In the genomic region with DNA sequence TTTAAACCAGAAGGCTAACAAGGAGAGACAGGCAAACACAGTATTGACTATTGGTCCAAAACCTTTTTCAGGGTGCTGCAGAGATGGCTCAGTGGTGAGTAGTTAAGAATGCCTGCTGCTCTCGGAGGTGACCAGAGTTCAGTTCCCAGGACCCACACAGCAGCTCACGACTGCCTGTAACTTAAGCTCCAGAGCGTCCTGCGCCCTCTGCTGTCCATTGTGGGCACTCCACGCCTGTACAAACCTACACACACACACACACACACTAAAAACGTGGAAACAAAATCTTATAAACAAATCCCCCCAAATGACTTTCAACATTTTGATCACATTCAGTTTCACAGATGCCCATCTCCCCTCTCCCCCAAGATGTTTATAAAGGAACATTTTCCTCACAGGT, we compare ENCODE assay signal across 31 mouse cellular contexts. TPM values are rescaled to one million over a fixed set of nuclear protein-coding genes. Genes with fewer than 3 reads are reported as not detected.
DNase-seq lines count a peak whose midpoint lies in the region; ATAC-seq and TF ChIP-seq lines count a peak whose summit lies in the region.
"Had no signal": no experiment of that assay in that cellular context is flagged by ENCODE, and none has a peak within 500 bp of the region (broad histone marks: within the 10 kb centered on the region; RNA-seq: fewer than 3 reads in every experiment).

No protein-coding gene starts in this region.

- TF ChIP-seq POLR2A in testis, adult 2 months (IDR thresholded peaks at IDR 0.05; ENCODE audit: control insufficient read depth, low read depth, low read length) = no peak

- peaks cover 15% of the 10 kb centered on the region; the same call in 1 of the 2 replicates for H3K4me1 ChIP-seq in forebrain, embryonic 11.5 days (replicated peaks; ENCODE audit: control insufficient read depth, insufficient read depth, low read length)
- peaks cover 29% of the 10 kb centered on the region for H3K4me1 ChIP-seq in forebrain, embryonic 12.5 days
- no peaks in the 10 kb centered on the region for H3K4me1 ChIP-seq in testis, adult 2 months (ENCODE audit: control insufficient read depth, insufficient read depth, low read length)
- H3K4me1 ChIP-seq: embryonic facial prominence, embryonic 12.5 days; kidney, embryonic 15.5 days; limb, embryonic 15.5 days had no signal

- ATAC-seq in forebrain, embryonic 11.5 days (replicated peaks; ENCODE audit: low FRiP score) = no peak
- no peak for ATAC-seq in forebrain, embryonic 12.5 days (ENCODE audit: low FRiP score)
- ATAC-seq: activated CD4-positive, CD25-positive, alpha-beta regulatory T cell, adult 4 months; forebrain, embryonic 15.5 days; midbrain, embryonic 15.5 days had no signal

- H3K27ac ChIP-seq in forebrain, embryonic 11.5 days (ENCODE audit: low read depth, low read length) = no peak overlapping the region
- H3K27ac ChIP-seq in forebrain, embryonic 12.5 days = no peak overlapping the region
- H3K27ac ChIP-seq in layer of hippocampus, adult 2 months = no peak overlapping the region
- H3K27ac ChIP-seq in testis, adult 2 months (ENCODE audit: control insufficient read depth, insufficient read depth, low read depth, low read length) = no peak overlapping the region
- H3K27ac ChIP-seq: embryonic facial prominence, embryonic 12.5 days; forebrain, embryonic 15.5 days; kidney, embryonic 15.5 days; left cerebral cortex, adult 2 months; limb, embryonic 15.5 days; midbrain, embryonic 15.5 days had no signal

- no peaks in the 10 kb centered on the region for H3K36me3 ChIP-seq in forebrain, embryonic 11.5 days (ENCODE audit: control insufficient read depth, insufficient read depth, low read length)
- no peaks in the 10 kb centered on the region for H3K36me3 ChIP-seq in forebrain, embryonic 12.5 days (replicated peaks)
- H3K36me3 ChIP-seq in testis, adult 2 months (ENCODE audit: control insufficient read depth, insufficient read depth, low read length) = no peaks in the 10 kb centered on the region
- H3K36me3 ChIP-seq: embryonic facial prominence, embryonic 12.5 days; forebrain, embryonic 15.5 days; kidney, embryonic 15.5 days; limb, embryonic 15.5 days; midbrain, embryonic 15.5 days had no signal

- 86% methylated on average over 6 of the region's 6 CpGs for WGBS in forebrain, embryonic 11.5 days
- 87% methylated on average over 6 of the region's 6 CpGs for WGBS in forebrain, embryonic 12.5 days

- no peak overlapping the region for H3K4me2 ChIP-seq in forebrain, embryonic 11.5 days (ENCODE audit: low read depth, low read length, severe bottlenecking)
- no peak overlapping the region for H3K4me2 ChIP-seq in forebrain, embryonic 12.5 days
- H3K4me2 ChIP-seq: embryonic facial prominence, embryonic 12.5 days; forebrain, embryonic 15.5 days; heart, embryonic 11.5 days; kidney, embryonic 15.5 days; limb, embryonic 15.5 days; midbrain, embryonic 15.5 days had no signal

- peaks cover 61% of the 10 kb centered on the region for H3K27me3 ChIP-seq in forebrain, embryonic 11.5 days (ENCODE audit: control insufficient read depth, insufficient read depth, low read length)
- H3K27me3 ChIP-seq in forebrain, embryonic 12.5 days = peaks cover 81% of the 10 kb centered on the region
- H3K27me3 ChIP-seq in testis, adult 2 months (ENCODE audit: control insufficient read depth, insufficient read depth, low read length) = no peaks in the 10 kb centered on the region
- H3K27me3 ChIP-seq: embryonic facial prominence, embryonic 12.5 days; forebrain, embryonic 15.5 days; kidney, embryonic 15.5 days; limb, embryonic 15.5 days; midbrain, embryonic 15.5 days had no signal

- peak; percentile 18; the same call in 1 of the 2 replicates for TF ChIP-seq CTCF in layer of hippocampus, adult 2 months (conservative IDR thresholded peaks at IDR 0.05)
- peak; percentile 48; the same call in 1 of the 2 replicates for TF ChIP-seq CTCF in testis, adult 2 months (IDR thresholded peaks at IDR 0.05; ENCODE audit: control insufficient read depth, insufficient read depth, insufficient replicate concordance, low read depth, low read length)

- H3K9ac ChIP-seq in forebrain, embryonic 11.5 days (ENCODE audit: low read length) = no peak overlapping the region
- no peak overlapping the region for H3K9ac ChIP-seq in forebrain, embryonic 12.5 days
- H3K9ac ChIP-seq: embryonic facial prominence, embryonic 12.5 days; forebrain, embryonic 15.5 days; kidney, embryonic 15.5 days; limb, embryonic 15.5 days; midbrain, embryonic 15.5 days had no signal

- H3K4me3 ChIP-seq in forebrain, embryonic 11.5 days (ENCODE audit: low read depth, low read length) = no peak overlapping the region
- H3K4me3 ChIP-seq in forebrain, embryonic 12.5 days (replicated peaks) = no peak overlapping the region
- H3K4me3 ChIP-seq in layer of hippocampus, adult 2 months = no peak overlapping the region
- H3K4me3 ChIP-seq in testis, adult 2 months (ENCODE audit: control insufficient read depth, low read depth, low read length) = no peak overlapping the region
- H3K4me3 ChIP-seq: embryonic facial prominence, embryonic 12.5 days; erythroblast, embryonic 14.5 days; forebrain, embryonic 15.5 days; kidney, embryonic 15.5 days; left cerebral cortex, adult 2 months; limb, embryonic 15.5 days; midbrain, embryonic 15.5 days; myocyte had no signal

- H3K9me3 ChIP-seq in forebrain, embryonic 11.5 days (ENCODE audit: control insufficient read depth, low read length) = no peaks in the 10 kb centered on the region; the same call in 1 of the 2 replicates
- H3K9me3 ChIP-seq in forebrain, embryonic 12.5 days = no peaks in the 10 kb centered on the region
- H3K9me3 ChIP-seq: embryonic facial prominence, embryonic 12.5 days; forebrain, embryonic 15.5 days; kidney, embryonic 15.5 days; limb, embryonic 15.5 days; midbrain, embryonic 15.5 days had no signal

- peak; percentile 52 for DNase-seq in forebrain, embryonic 11.5 days (ENCODE audit: low spot score)
- no peak for DNase-seq in layer of hippocampus, adult 2 months (ENCODE audit: low spot score in 2 of 2)
- no peak for DNase-seq in layer of hippocampus, adult 9-11 months
- DNase-seq in testis, postnatal 14 days (ENCODE audit: low spot score) = no peak
- DNase-seq in neural tube, embryonic 10.5 days (ENCODE audit: extremely low spot score, low spot score) = no peak
- no peak for DNase-seq in ovary, postnatal 36 days (ENCODE audit: low spot score)
- DNase-seq: adrenal gland, adult 8-10 months; cerebellum, adult 2 months; cerebellum, postnatal 25 days; gastrocnemius, postnatal 10 days; kidney, postnatal 4 days; lung, adult 18-20 months; lung, postnatal 36 days; right cerebral cortex, adult 18-20 months; right cerebral cortex, postnatal 4 days; thymus, adult 2 months had no signal

RNA-seq across cellular contexts. Expression of a gene that starts 24.9 kb away (rescaled TPM):
- polyA plus RNA-seq in forebrain, embryonic 11.5 days (2014; fragmentation: Nextera tagmentation; extraction: Ambion mirVana) = 0.16 and 0.20 TPM in 2 replicates
- polyA plus RNA-seq in forebrain, embryonic 12.5 days (2016; fragmentation: Nextera tagmentation; extraction: Ambion mirVana) = 0.06 and 0.69 TPM in 2 replicates
- total RNA-seq in layer of hippocampus, adult 2 months (2021) = under 1 TPM; 0.08 to 0.22 TPM
- 2.8 and 3.3 TPM in 2 replicates for polyA plus RNA-seq in testis, adult 2 months (2012; rRNA removed)
- total RNA-seq: granulocyte monocyte progenitor cell, adult 5-6 weeks; megakaryocyte-erythroid progenitor cell, adult 5-6 weeks had no signal
- polyA plus RNA-seq: activated CD4-positive, CD25-positive, alpha-beta regulatory T cell, adult 4 months; erythroblast, embryonic 14.5 days; myocyte; stomach, embryonic 14.5 days had no signal
